Mouse (Mus musculus): ENCODE data around the gene Chchd3.

DNA sequence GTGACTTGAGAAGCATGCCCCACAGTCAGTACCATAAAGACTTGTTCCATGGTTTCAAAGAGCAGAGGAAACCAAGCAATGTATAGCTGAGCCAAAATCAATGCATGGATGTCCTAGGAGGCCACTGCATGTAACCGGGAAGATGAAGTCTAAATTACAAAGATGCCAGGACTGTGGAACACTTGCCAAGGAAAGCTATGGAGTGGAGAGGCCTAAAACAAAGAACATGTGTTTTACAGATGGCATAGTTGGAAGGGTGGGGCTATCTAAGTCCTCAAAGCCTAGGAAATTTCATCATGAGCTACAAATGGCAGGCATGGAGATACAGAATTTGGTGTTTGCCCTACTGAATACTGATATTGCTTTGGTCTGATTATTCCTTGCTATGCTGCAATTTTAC is 137.7 kb downstream of the Chchd3 start:
- TF ChIP-seq CTCF (IDR thresholded peaks at IDR 0.05; ENCODE audit: borderline replicate concordance, extremely low read depth, insufficient read depth, insufficient read length), result no peak
- TF ChIP-seq POLR2A (IDR thresholded peaks at IDR 0.05; ENCODE audit: borderline replicate concordance, extremely low read depth, insufficient read depth, insufficient read length, poor library complexity, severe bottlenecking), result no peak

Data from brain, embryonic 14.5 days (tissue).